Mouse (Mus musculus): ENCODE measurements around the gene Lima1. TPM values are rescaled to one million over a fixed set of nuclear protein-coding genes. Genes with fewer than 3 reads are reported as not detected.

Lima1 gene
- polyA plus RNA-seq, 1 experiment from 2014 or later, result 54.7 TPM

GRCm38 (mm10) chr15:99847207-99847881, 27.9 kb downstream of the Lima1 start:
- WGBS, result 31% methylated on average over 13 of the region's 13 CpGs
- Histone ChIP-seq H3K27me3 (ENCODE audit: insufficient read depth, low read length) (no peaks in the 10 kb centered on the region), H3K27ac (ENCODE audit: low read length) (peak overlapping the region; percentile 75), H3K4me1 (ENCODE audit: insufficient read depth, low read length) (peaks cover 22% of the 10 kb centered on the region), H3K4me3 (ENCODE audit: low read length) (no peak overlapping the region; the same call in 1 of the 2 replicates), H3K4me2 (replicated peaks; ENCODE audit: low read depth, low read length) (peak overlapping the region; percentile 28), H3K9me3 (ENCODE audit: low read length) (no peaks in the 10 kb centered on the region), H3K36me3 (ENCODE audit: insufficient read depth, low read length) (no peaks in the 10 kb centered on the region), H3K9ac (replicated peaks; ENCODE audit: low read length) (no peak overlapping the region)
- ATAC-seq (ENCODE audit: low FRiP score, low TSS enrichment), result peak; percentile 41; the same call in 1 of the 2 replicates

- 50% methylated on average over 6 of the region's 6 CpGs for WGBS
- H3K4me2 ChIP-seq (replicated peaks; ENCODE audit: low read depth, low read length), result peak overlapping the region; percentile 28; the same call in 1 of the 2 replicates
- ATAC-seq (ENCODE audit: low FRiP score, low TSS enrichment), result no peak
- 0 out of 2 replicates have a peak, but pooled peaks cover 4% of the 10 kb centered on the region for H3K36me3 ChIP-seq (ENCODE audit: insufficient read depth, low read length)
- H3K9ac ChIP-seq (replicated peaks; ENCODE audit: low read length), result no peak overlapping the region
- H3K4me1 ChIP-seq (ENCODE audit: insufficient read depth, low read length), result peaks cover 22% of the 10 kb centered on the region
- H3K27me3 ChIP-seq (ENCODE audit: insufficient read depth, low read length), result no peaks in the 10 kb centered on the region
- H3K9me3 ChIP-seq (ENCODE audit: low read length), result no peaks in the 10 kb centered on the region
- H3K27ac ChIP-seq (ENCODE audit: low read length), result peak overlapping the region; percentile 40; the same call in 1 of the 2 replicates
- no peak overlapping the region for H3K4me3 ChIP-seq (ENCODE audit: low read length)
Observed at GRCm38 (mm10) chr15:99846633-99847032, 28.6 kb downstream of the Lima1 start.

- Histone ChIP-seq H3K9ac (replicated peaks; ENCODE audit: low read length) (no peak overlapping the region), H3K4me1 (ENCODE audit: insufficient read depth, low read length) (peaks cover 22% of the 10 kb centered on the region), H3K27ac (ENCODE audit: low read length) (no peak overlapping the region), H3K4me2 (replicated peaks; ENCODE audit: low read depth, low read length) (no peak overlapping the region), H3K4me3 (ENCODE audit: low read length) (no peak overlapping the region), H3K9me3 (ENCODE audit: low read length) (no peaks in the 10 kb centered on the region), H3K36me3 (ENCODE audit: insufficient read depth, low read length) (0 out of 2 replicates have a peak, but pooled peaks cover 9% of the 10 kb centered on the region), H3K27me3 (ENCODE audit: insufficient read depth, low read length) (no peaks in the 10 kb centered on the region)
- ATAC-seq (ENCODE audit: low FRiP score, low TSS enrichment), result no peak
- WGBS, result 52% methylated on average over 3 of the region's 3 CpGs
Observed at GRCm38 (mm10) chr15:99843856-99844255, 31.4 kb downstream of the Lima1 start.

GRCm38 (mm10) chr15:99839910-99840309, 35.3 kb downstream of the Lima1 start:
- no peak for ATAC-seq (ENCODE audit: low FRiP score, low TSS enrichment)

GRCm38 (mm10) chr15:99839165-99839840, 36.0 kb downstream of the Lima1 start:
- 78% methylated on average over 13 of the region's 13 CpGs for WGBS
- no peak overlapping the region for H3K4me3 ChIP-seq (ENCODE audit: low read length)
- no peak overlapping the region for H3K4me2 ChIP-seq (replicated peaks; ENCODE audit: low read depth, low read length)
- no peak overlapping the region for H3K9ac ChIP-seq (replicated peaks; ENCODE audit: low read length)
- H3K9me3 ChIP-seq (ENCODE audit: low read length), result no peaks in the 10 kb centered on the region
- no peak for ATAC-seq (ENCODE audit: low FRiP score, low TSS enrichment)
- 0 out of 2 replicates have a peak, but pooled peaks cover 9% of the 10 kb centered on the region for H3K36me3 ChIP-seq (ENCODE audit: insufficient read depth, low read length)
- H3K27me3 ChIP-seq (ENCODE audit: insufficient read depth, low read length), result no peaks in the 10 kb centered on the region
- H3K4me1 ChIP-seq (ENCODE audit: insufficient read depth, low read length), result no peaks in the 10 kb centered on the region
- no peak overlapping the region for H3K27ac ChIP-seq (ENCODE audit: low read length)

More at GRCm38 (mm10) chr15:99839910-99840309, 35.3 kb downstream of the Lima1 start:
- Histone ChIP-seq H3K36me3 (ENCODE audit: insufficient read depth, low read length) (0 out of 2 replicates have a peak, but pooled peaks cover 9% of the 10 kb centered on the region), H3K4me2 (replicated peaks; ENCODE audit: low read depth, low read length) (no peak overlapping the region), H3K4me3 (ENCODE audit: low read length) (no peak overlapping the region), H3K27ac (ENCODE audit: low read length) (no peak overlapping the region), H3K27me3 (ENCODE audit: insufficient read depth, low read length) (no peaks in the 10 kb centered on the region), H3K9me3 (ENCODE audit: low read length) (no peaks in the 10 kb centered on the region), H3K9ac (replicated peaks; ENCODE audit: low read length) (no peak overlapping the region), H3K4me1 (ENCODE audit: insufficient read depth, low read length) (no peaks in the 10 kb centered on the region)
- WGBS, result 68% methylated on average over 2 of the region's 2 CpGs

GRCm38 (mm10) chr15:99837561-99837960, 37.7 kb downstream of the Lima1 start:
- WGBS, result 79% methylated on average over 7 of the region's 7 CpGs
- Histone ChIP-seq H3K4me1 (ENCODE audit: insufficient read depth, low read length) (no peaks in the 10 kb centered on the region), H3K9me3 (ENCODE audit: low read length) (no peaks in the 10 kb centered on the region), H3K27ac (ENCODE audit: low read length) (no peak overlapping the region), H3K27me3 (ENCODE audit: insufficient read depth, low read length) (no peaks in the 10 kb centered on the region), H3K4me3 (ENCODE audit: low read length) (no peak overlapping the region), H3K36me3 (ENCODE audit: insufficient read depth, low read length) (0 out of 2 replicates have a peak, but pooled peaks cover 9% of the 10 kb centered on the region), H3K9ac (replicated peaks; ENCODE audit: low read length) (no peak overlapping the region), H3K4me2 (replicated peaks; ENCODE audit: low read depth, low read length) (no peak overlapping the region)
- ATAC-seq (ENCODE audit: low FRiP score, low TSS enrichment), result no peak

- Histone ChIP-seq H3K36me3 (ENCODE audit: insufficient read depth, low read length) (no peaks in the 10 kb centered on the region), H3K4me1 (ENCODE audit: insufficient read depth, low read length) (no peaks in the 10 kb centered on the region), H3K4me2 (replicated peaks; ENCODE audit: low read depth, low read length) (no peak overlapping the region), H3K27ac (ENCODE audit: low read length) (peak overlapping the region; percentile 56; the same call in 1 of the 2 replicates), H3K27me3 (ENCODE audit: insufficient read depth, low read length) (no peaks in the 10 kb centered on the region), H3K4me3 (ENCODE audit: low read length) (no peak overlapping the region), H3K9me3 (ENCODE audit: low read length) (no peaks in the 10 kb centered on the region), H3K9ac (replicated peaks; ENCODE audit: low read length) (0 out of 2 replicates have a peak overlapping the region, but pooled peaks have one; percentile 8)
- WGBS, result 60% methylated on average over 9 of the region's 9 CpGs
- ATAC-seq (ENCODE audit: low FRiP score, low TSS enrichment), result 0 out of 2 replicates have a peak, but pooled peaks have one; percentile 49
Observed at GRCm38 (mm10) chr15:99835191-99835590, 40.1 kb downstream of the Lima1 start.

GRCm38 (mm10) chr15:99834681-99835080, 40.6 kb downstream of the Lima1 start:
- no peak for ATAC-seq (ENCODE audit: low FRiP score, low TSS enrichment)

GRCm38 (mm10) chr15:99833648-99834454, 41.4 kb downstream of the Lima1 start:
- Histone ChIP-seq H3K36me3 (ENCODE audit: insufficient read depth, low read length) (no peaks in the 10 kb centered on the region), H3K4me2 (replicated peaks; ENCODE audit: low read depth, low read length) (no peak overlapping the region), H3K4me3 (ENCODE audit: low read length) (no peak overlapping the region), H3K27me3 (ENCODE audit: insufficient read depth, low read length) (no peaks in the 10 kb centered on the region), H3K27ac (ENCODE audit: low read length) (no peak overlapping the region), H3K9me3 (ENCODE audit: low read length) (no peaks in the 10 kb centered on the region), H3K4me1 (ENCODE audit: insufficient read depth, low read length) (no peaks in the 10 kb centered on the region), H3K9ac (replicated peaks; ENCODE audit: low read length) (no peak overlapping the region)
- 74% methylated on average over 5 of the region's 5 CpGs for WGBS
- ATAC-seq (ENCODE audit: low FRiP score, low TSS enrichment), result no peak

More at GRCm38 (mm10) chr15:99834681-99835080, 40.6 kb downstream of the Lima1 start:
- no peaks in the 10 kb centered on the region for H3K27me3 ChIP-seq (ENCODE audit: insufficient read depth, low read length)
- no peak overlapping the region for H3K27ac ChIP-seq (ENCODE audit: low read length)
- WGBS, result 62% methylated on average over 3 of the region's 3 CpGs
- H3K36me3 ChIP-seq (ENCODE audit: insufficient read depth, low read length), result no peaks in the 10 kb centered on the region
- no peak overlapping the region for H3K4me3 ChIP-seq (ENCODE audit: low read length)
- H3K9me3 ChIP-seq (ENCODE audit: low read length), result no peaks in the 10 kb centered on the region
- no peak overlapping the region for H3K9ac ChIP-seq (replicated peaks; ENCODE audit: low read length)
- H3K4me2 ChIP-seq (replicated peaks; ENCODE audit: low read depth, low read length), result no peak overlapping the region
- H3K4me1 ChIP-seq (ENCODE audit: insufficient read depth, low read length), result no peaks in the 10 kb centered on the region

All from kidney, embryonic 16.5 days (tissue).